Mouse (Mus musculus) neural tube, embryonic 14.5 days (tissue): Measurements from ENCODE around the gene Atp6v0b. TPM values are rescaled to one million over a fixed set of nuclear protein-coding genes. Genes with fewer than 3 reads are reported as not detected.
A peak's percentile ranks its signal among the peaks of the same experiment; 100 is the strongest.

Source experiments
- ATAC-seq: fragments of 200-750 bp; cut with Nextera tagmentation; 2 replicates; pipeline ENCODE4 v1.8.0; 2017; ENCODE audit warnings: low read depth, mild to moderate bottlenecking, moderate TSS enrichment, moderate library complexity
- H3K27ac ChIP-seq: fragments of 300-500 bp; sonication (generic); 2 replicates; pipeline ENCODE4 v1.5.1; 2014; ENCODE audit warnings: low read depth, mild to moderate bottlenecking, control low read depth, low read length, moderate library complexity, mixed read lengths
- H3K27me3 ChIP-seq: fragments of 300-500 bp; sonication (generic); 2 replicates; pipeline ENCODE4 v1.6.1; 2014; ENCODE audit warnings: low read length; ENCODE audit not compliant: control insufficient read depth, insufficient read depth
- H3K36me3 ChIP-seq: fragments of 300-500 bp; sonication (generic); 2 replicates; pipeline ENCODE4 v1.6.1; 2014; ENCODE audit warnings: low read length, mixed read lengths; ENCODE audit not compliant: control insufficient read depth, insufficient read depth
- H3K4me1 ChIP-seq: fragments of 300-500 bp; sonication (generic); 2 replicates; pipeline ENCODE4 v1.6.1; 2014; ENCODE audit warnings: low read length; ENCODE audit not compliant: control insufficient read depth, insufficient read depth
- H3K4me2 ChIP-seq: fragments of 300-500 bp; sonication (generic); 2 replicates; pipeline ENCODE4 v1.6.1; 2014; ENCODE audit warnings: mild to moderate bottlenecking, low read depth, low read length, control low read depth
- H3K4me3 ChIP-seq: fragments of 300-500 bp; sonication (generic); 2 replicates; pipeline ENCODE4 v1.5.1; 2014; ENCODE audit warnings: low read depth, low read length, control low read depth, mixed read lengths
- H3K9ac ChIP-seq: fragments of 300-500 bp; sonication (generic); replicated peaks from 2 replicates; pipeline ENCODE4 v1.6.1; 2014; ENCODE audit warnings: low read depth, mild to moderate bottlenecking, control low read depth, low read length, mixed read lengths
- H3K9me3 ChIP-seq: fragments of 300-500 bp; sonication (generic); 2 replicates; pipeline ENCODE4 v1.6.1; 2016; ENCODE audit warnings: low read length; ENCODE audit not compliant: control insufficient read depth
- WGBS: fragments of 180-500 bp; shearing (Covaris S2); extraction: QIAGEN DNeasy Blood & Tissue Kit; methylation state at CpG from one replicate; pipeline ENCODE4 v1.1.7; 2014; 5-methylcytosine and 5-hydroxymethylcytosine counted together
- polyA plus RNA-seq: library from polyadenylated mRNA; unstranded; fragments of >200 nt; fragmentation: Nextera tagmentation; extraction: Ambion mirVana; gene quantifications from 2 replicates; pipeline ENCODE4 v1.2.1, GENCODE M21; 2014

Atp6v0b gene
- polyA plus RNA-seq, 1 experiment from 2014 or later, result 652 TPM

GRCm38 (mm10) chr4:117834845-117835530, 52.1 kb downstream of the Atp6v0b start:
- peak; percentile 27 for ATAC-seq
- peak overlapping the region; percentile 87 for H3K4me2 ChIP-seq
- H3K9ac ChIP-seq, result peak overlapping the region; percentile 82
- H3K27me3 ChIP-seq, result no peaks in the 10 kb centered on the region
- H3K4me3 ChIP-seq, result peak overlapping the region; percentile 79
- peak overlapping the region; percentile 88 for H3K27ac ChIP-seq
- H3K36me3 ChIP-seq, result no peaks in the 10 kb centered on the region
- H3K9me3 ChIP-seq, result no peaks in the 10 kb centered on the region
- H3K4me1 ChIP-seq, result peaks cover 7% of the 10 kb centered on the region
- under 1% methylated on average over 35 of the region's 36 CpGs for WGBS

- Histone ChIP-seq H3K27me3 (no peaks in the 10 kb centered on the region), H3K9me3 (no peaks in the 10 kb centered on the region), H3K36me3 (no peaks in the 10 kb centered on the region), H3K27ac (peak within 1 kb of the TSS; percentile 88), H3K9ac (peak within 1 kb of the TSS; percentile 82), H3K4me1 (peaks cover 7% of the 10 kb centered on the region), H3K4me2 (peak within 1 kb of the TSS; percentile 87), H3K4me3 (peak within 1 kb of the TSS; percentile 79)
- no peak for ATAC-seq
- WGBS, result 27% methylated on average over 3 of the region's 3 CpGs
These were observed 52.7 kb downstream of the Atp6v0b start, which contains the start of gene Slc6a9 for GRCm38 (mm10) chr4:117834457-117834844. Gene Slc6a9, plus strand, starts transcription at chr4:117834506.

Other genes starting within 250 kb of the Atp6v0b start
- 81.3 and 87.5 TPM in 2 replicates for gene Dmap1, start 205.1 kb downstream of the Atp6v0b start, polyA plus RNA-seq
- gene Gm12845, start 162.9 kb downstream of the Atp6v0b start, polyA plus RNA-seq, result not detected in 2 replicates
- not detected in 2 replicates for gene Klf17, start 121.7 kb downstream of the Atp6v0b start, polyA plus RNA-seq
- 32.7 and 42.9 TPM in 2 replicates for gene Slc6a9, start 52.8 kb downstream of the Atp6v0b start, polyA plus RNA-seq
- gene Ccdc24, start 14.8 kb downstream of the Atp6v0b start, polyA plus RNA-seq, result 1.4 and 2.6 TPM in 2 replicates
- gene B4galt2, start 3.8 kb downstream of the Atp6v0b start, polyA plus RNA-seq, result 68.7 and 73.6 TPM in 2 replicates
- 21.5 and 22.9 TPM in 2 replicates for gene Dph2, start 4.7 kb upstream of the Atp6v0b start, polyA plus RNA-seq
- gene Ipo13, start 27.7 kb upstream of the Atp6v0b start, polyA plus RNA-seq, result 61.7 and 65.7 TPM in 2 replicates
- 0.84 and 1.3 TPM in 2 replicates for gene Artn, start 42.4 kb upstream of the Atp6v0b start, polyA plus RNA-seq
- gene St3gal3, start 247.6 kb upstream of the Atp6v0b start, polyA plus RNA-seq, result 10.0 and 10.6 TPM in 2 replicates